Mouse (Mus musculus) limb, embryonic 15.5 days (tissue): ENCODE measurements around the gene Zfp184. TPM values are rescaled to one million over a fixed set of nuclear protein-coding genes. Genes with fewer than 3 reads are reported as not detected.
A peak's percentile ranks its signal among the peaks of the same experiment; 100 is the strongest.

Source experiments
- ATAC-seq: fragments of 200-750 bp; cut with Nextera tagmentation; 2 replicates; pipeline ENCODE4 v1.8.0; 2017; ENCODE audit warnings: low read depth, moderate TSS enrichment; ENCODE audit not compliant: insufficient number of reproducible peaks, low FRiP score, low TSS enrichment
- H3K27ac ChIP-seq: fragments of 300-500 bp; sonication (generic); 2 replicates; pipeline ENCODE4 v1.5.1; 2015; ENCODE audit warnings: moderate library complexity, mild to moderate bottlenecking, inconsistent platforms
- H3K27me3 ChIP-seq: fragments of 300-500 bp; sonication (generic); 2 replicates; pipeline ENCODE4 v1.6.1; 2015; ENCODE audit warnings: inconsistent platforms
- H3K36me3 ChIP-seq: fragments of 300-500 bp; sonication (generic); 2 replicates; pipeline ENCODE4 v1.6.1; 2015; ENCODE audit warnings: inconsistent platforms
- H3K4me1 ChIP-seq: fragments of 300-500 bp; sonication (generic); 2 replicates; pipeline ENCODE4 v1.6.1; 2015; ENCODE audit warnings: inconsistent platforms
- H3K4me2 ChIP-seq: fragments of 300-500 bp; sonication (generic); 2 replicates; pipeline ENCODE4 v1.6.1; 2015; ENCODE audit warnings: mild to moderate bottlenecking, inconsistent platforms
- H3K4me3 ChIP-seq: fragments of 300-500 bp; sonication (generic); 2 replicates; pipeline ENCODE4 v1.5.1; 2015; ENCODE audit warnings: mild to moderate bottlenecking, inconsistent platforms
- H3K9ac ChIP-seq: fragments of 300-500 bp; sonication (generic); 2 replicates; pipeline ENCODE4 v1.6.1; 2015; ENCODE audit warnings: inconsistent platforms
- H3K9me3 ChIP-seq: fragments of 300-500 bp; sonication (generic); 2 replicates; pipeline ENCODE4 v1.6.1; 2016; ENCODE audit warnings: inconsistent platforms
- WGBS: fragments of 180-500 bp; shearing (Covaris S2); methylation state at CpG from one replicate; pipeline ENCODE4 v1.1.7; 2015; 5-methylcytosine and 5-hydroxymethylcytosine counted together
- microRNA counts: library from miRNA; unstranded; fragments of <30 nt; microRNA quantifications from one replicate; lab custom pipeline; 2016
- microRNA-seq: library from miRNA; unstranded; fragments of <30 nt; microRNA quantifications from one replicate; pipeline ENCODE4, GENCODE M21; 2016
- polyA plus RNA-seq: library from polyadenylated mRNA; unstranded; fragments of >200 nt; fragmentation: Nextera tagmentation; extraction: Ambion mirVana; gene quantifications from 2 replicates; pipeline ENCODE4 v1.2.1, GENCODE M21; 2015

Zfp184 gene
- polyA plus RNA-seq, 1 experiment from 2014 or later = 8.8 TPM

DNA sequence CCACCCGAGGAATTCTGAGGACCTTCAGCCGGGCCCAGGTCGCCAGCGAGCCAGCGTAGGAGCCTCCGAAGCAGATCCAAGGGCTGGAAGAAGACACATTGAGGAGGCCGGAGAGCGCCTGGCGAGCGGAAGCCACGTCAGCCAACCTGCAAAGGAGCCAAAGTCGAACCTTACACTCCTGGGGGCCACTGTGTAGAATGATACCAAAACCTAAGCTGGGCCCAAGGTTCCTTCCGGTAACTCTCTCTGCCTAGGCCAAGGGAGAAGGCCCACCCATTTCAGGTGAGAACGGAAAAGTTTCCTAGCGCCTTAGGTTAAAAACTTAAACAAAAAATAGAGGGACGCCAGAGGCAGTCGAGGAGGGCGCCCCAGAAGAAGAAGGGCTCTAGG, 62.2 kb downstream of the Zfp184 start:
- peak overlapping the region; percentile 96 for H3K4me2 ChIP-seq
- H3K27ac ChIP-seq = no peak overlapping the region
- 4% methylated on average over 18 of the region's 18 CpGs for WGBS
- peaks cover 94% of the 10 kb centered on the region for H3K27me3 ChIP-seq
- no peak for ATAC-seq
- H3K9ac ChIP-seq = no peak overlapping the region
- H3K36me3 ChIP-seq = no peaks in the 10 kb centered on the region
- H3K9me3 ChIP-seq = no peaks in the 10 kb centered on the region
- peak overlapping the region; percentile 57 for H3K4me3 ChIP-seq
- peaks cover 20% of the 10 kb centered on the region for H3K4me1 ChIP-seq

DNA sequence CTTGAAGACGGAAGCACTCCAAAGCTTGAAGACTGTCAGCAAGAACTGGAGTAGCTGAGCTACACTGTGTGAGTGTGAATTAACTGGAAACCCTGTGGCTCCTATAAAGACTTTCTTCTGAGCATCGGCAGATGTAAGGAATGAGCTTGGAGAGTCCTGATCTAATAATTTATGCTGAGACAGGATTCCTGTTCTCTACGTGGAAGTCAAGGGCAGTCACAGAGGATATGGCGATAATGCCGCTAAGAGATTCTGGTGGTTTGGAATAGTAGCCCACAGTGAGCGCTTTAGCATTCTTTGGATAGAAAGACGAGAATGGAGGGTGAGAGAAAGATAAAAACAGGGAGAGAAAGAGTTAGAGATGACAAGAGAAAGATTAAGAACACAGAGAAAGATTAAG, 63.0 kb downstream of the Zfp184 start:
- H3K4me2 ChIP-seq = no peak overlapping the region
- no peaks in the 10 kb centered on the region for H3K36me3 ChIP-seq
- no peak overlapping the region for H3K4me3 ChIP-seq
- no peak for ATAC-seq
- H3K9me3 ChIP-seq = no peaks in the 10 kb centered on the region
- no peak overlapping the region for H3K27ac ChIP-seq
- peaks cover 94% of the 10 kb centered on the region for H3K27me3 ChIP-seq
- 53% methylated on average over 7 of the region's 7 CpGs for WGBS
- peaks cover 20% of the 10 kb centered on the region for H3K4me1 ChIP-seq
- no peak overlapping the region for H3K9ac ChIP-seq

DNA sequence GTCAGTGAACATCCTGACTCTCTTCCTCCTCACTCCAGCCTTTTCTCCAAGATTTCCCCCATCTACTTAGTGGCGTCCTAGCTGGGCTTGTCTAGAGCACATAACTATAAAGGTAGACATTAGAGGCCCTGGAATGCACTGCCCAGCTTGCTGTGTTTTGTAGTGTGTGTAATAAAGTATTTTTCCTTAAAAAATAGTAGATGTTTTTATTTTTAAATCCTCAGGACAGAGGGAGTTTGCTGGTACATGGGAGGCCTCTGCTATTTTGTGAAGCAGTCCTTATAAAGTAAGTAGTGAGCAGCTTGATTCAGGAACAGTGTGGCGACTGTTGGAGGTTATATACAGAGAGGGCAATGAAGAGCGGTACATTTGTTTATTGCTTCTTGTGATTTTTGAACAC, 63.8 kb downstream of the Zfp184 start:
- no peak for ATAC-seq
- Histone ChIP-seq H3K27me3 (peaks cover 91% of the 10 kb centered on the region), H3K4me1 (peaks cover 20% of the 10 kb centered on the region), H3K36me3 (no peaks in the 10 kb centered on the region), H3K27ac (no peak overlapping the region), H3K4me2 (no peak overlapping the region), H3K9me3 (no peaks in the 10 kb centered on the region), H3K4me3 (no peak overlapping the region), H3K9ac (no peak overlapping the region)
- 78% methylated on average over 3 of the region's 3 CpGs for WGBS

DNA sequence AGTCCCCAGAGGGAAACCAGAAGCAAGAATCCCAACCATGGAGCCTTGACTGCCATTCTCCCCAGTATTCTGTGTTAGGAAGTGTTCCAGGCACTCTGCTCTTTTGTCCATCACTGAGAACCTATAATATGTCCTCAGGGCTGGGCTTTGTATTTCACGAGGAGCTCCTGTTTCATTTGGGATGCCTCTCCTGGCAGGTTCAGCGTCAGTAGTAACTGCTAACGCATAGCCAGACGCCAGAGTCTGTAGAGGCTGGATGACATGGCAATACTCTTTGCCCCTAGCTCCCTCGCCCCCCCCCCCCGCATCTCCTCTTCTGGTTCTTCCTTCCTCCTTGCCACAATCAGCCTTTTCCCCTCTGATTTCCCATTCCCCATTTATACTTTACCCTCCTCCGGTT, 64.7 kb downstream of the Zfp184 start, which contains the start of gene Prss16:
Prss16 (minus strand) TSS at position 101 of the 400 bp plus-strand sequence.
- H3K36me3 ChIP-seq = no peaks in the 10 kb centered on the region
- no peak for ATAC-seq
- H3K9ac ChIP-seq = no peak within 1 kb of the TSS
- H3K4me2 ChIP-seq = no peak within 1 kb of the TSS
- H3K4me1 ChIP-seq = peaks cover 23% of the 10 kb centered on the region
- 24% methylated on average over 7 of the region's 7 CpGs for WGBS
- no peaks in the 10 kb centered on the region for H3K9me3 ChIP-seq
- no peak within 1 kb of the TSS for H3K27ac ChIP-seq
- no peak within 1 kb of the TSS for H3K4me3 ChIP-seq
- peaks cover 91% of the 10 kb centered on the region for H3K27me3 ChIP-seq

MicroRNAs within 50 kb of the gene (microRNA counts, 519-probe panel; counts per million panel counts)
- microRNA mmu-miR-1983 (lab: Ali Mortazavi, UCI) = 3,279 counts per million, percentile 78 among the panel's probes with 10 or more counts

Small RNA genes lying within 50 kb of the gene (microRNA-seq; reads per million reads assigned to microRNA genes)
- 1.2 reads per million for gene Gm44456
- gene Mir1983 = 1,244 reads per million, percentile 75 among the genes with 10 or more reads in this experiment

Other genes starting within 250 kb of the Zfp184 start
- gene Olfr1359, start 247.0 kb upstream of the Zfp184 start, polyA plus RNA-seq = not detected in 2 replicates
- 0.96 and 1.2 TPM in 2 replicates for gene Hist1h2bl, start 229.0 kb upstream of the Zfp184 start, polyA plus RNA-seq
- gene Hist1h2ai, start 228.7 kb upstream of the Zfp184 start, polyA plus RNA-seq = 17.1 and 23.9 TPM in 2 replicates
- gene Hist1h3h, start 227.4 kb upstream of the Zfp184 start, polyA plus RNA-seq = 3.5 and 7.6 TPM in 2 replicates
- gene Hist1h2bm, start 223.1 kb upstream of the Zfp184 start, polyA plus RNA-seq = 2.5 and 4.5 TPM in 2 replicates
- 1.1 and 1.2 TPM in 2 replicates for gene Hist1h4j, start 210.0 kb upstream of the Zfp184 start, polyA plus RNA-seq
- 4.1 TPM in 1 of 2 replicates, not detected in the other for gene Hist1h4k, start 194.6 kb upstream of the Zfp184 start, polyA plus RNA-seq
- 11.6 and 26.1 TPM in 2 replicates for gene Hist1h2ak, start 191.3 kb upstream of the Zfp184 start, polyA plus RNA-seq
- gene Hist1h2bn, start 191.0 kb upstream of the Zfp184 start, polyA plus RNA-seq = 4.2 TPM in 1 of 2 replicates, not detected in the other
- 21.1 and 23.5 TPM in 2 replicates for gene Hist1h1b, start 164.5 kb upstream of the Zfp184 start, polyA plus RNA-seq
- gene Hist1h3i, start 161.7 kb upstream of the Zfp184 start, polyA plus RNA-seq = 81.7 and 109 TPM in 2 replicates
- 3.5 and 4.6 TPM in 2 replicates for gene Hist1h2an, start 157.9 kb upstream of the Zfp184 start, polyA plus RNA-seq
- 1.00 TPM in 1 of 2 replicates, not detected in the other for gene Hist1h2bp, start 157.6 kb upstream of the Zfp184 start, polyA plus RNA-seq
- 11.7 and 18.0 TPM in 2 replicates for gene Hist1h2bq, start 134.9 kb upstream of the Zfp184 start, polyA plus RNA-seq
- 1.9 TPM in 1 of 2 replicates, not detected in the other for gene Hist1h2ao, start 134.6 kb upstream of the Zfp184 start, polyA plus RNA-seq
- not detected in 2 replicates for gene Hist1h4m, start 133.3 kb upstream of the Zfp184 start, polyA plus RNA-seq
- gene Hist1h4n, start 112.9 kb upstream of the Zfp184 start, polyA plus RNA-seq = 9.4 and 12.8 TPM in 2 replicates
- gene Hist1h2ap, start 111.6 kb upstream of the Zfp184 start, polyA plus RNA-seq = 2,482 and 2,904 TPM in 2 replicates
- gene Hist1h2br, start 111.4 kb upstream of the Zfp184 start, polyA plus RNA-seq = 12.5 and 17.9 TPM in 2 replicates
- 0.15 and 0.20 TPM in 2 replicates for gene Pom121l2, start 36.1 kb downstream of the Zfp184 start, polyA plus RNA-seq
- 1.2 and 1.3 TPM in 2 replicates for gene Prss16, start 64.6 kb downstream of the Zfp184 start, polyA plus RNA-seq
- 4.7 and 7.2 TPM in 2 replicates for gene Hist1h2ah, start 90.5 kb downstream of the Zfp184 start, polyA plus RNA-seq
- 4.2 and 6.2 TPM in 2 replicates for gene Hist1h2bk, start 90.8 kb downstream of the Zfp184 start, polyA plus RNA-seq
- gene Hist1h4i, start 96.3 kb downstream of the Zfp184 start, polyA plus RNA-seq = 15.8 and 18.4 TPM in 2 replicates
- gene Hist1h2ag, start 97.8 kb downstream of the Zfp184 start, polyA plus RNA-seq = 32.9 and 36.9 TPM in 2 replicates
- gene Hist1h2bj, start 98.1 kb downstream of the Zfp184 start, polyA plus RNA-seq = 6.8 and 8.1 TPM in 2 replicates
- not detected in 2 replicates for gene Vmn1r188, start 139.3 kb downstream of the Zfp184 start, polyA plus RNA-seq
- not detected in 2 replicates for gene Vmn1r189, start 160.7 kb downstream of the Zfp184 start, polyA plus RNA-seq
- gene Vmn1r191, start 238.9 kb downstream of the Zfp184 start, polyA plus RNA-seq = not detected in 2 replicates
- not detected in 2 replicates for gene Vmn1r192, start 246.0 kb downstream of the Zfp184 start, polyA plus RNA-seq